Mouse (Mus musculus) heart, embryonic 11.5 days (tissue): ENCODE measurements at regions not wholly inside any gene's neighbourhood (a gene's known extent, or its start where the extent isn't known, plus 50 kb on each side); places are given as distances from the start of the nearest gene placed in this dataset.

Experiments
- ATAC-seq: fragments of 200-750 bp; cut with Nextera tagmentation; replicated peaks from 2 replicates; pipeline ENCODE4 v1.8.0; 2017; ENCODE audit warnings: moderate library complexity; ENCODE audit not compliant: insufficient number of reproducible peaks, low FRiP score, low TSS enrichment
- H3K27ac ChIP-seq: fragments of 300-500 bp; sonication (generic); 2 replicates; pipeline ENCODE4 v1.5.1; 2014; ENCODE audit warnings: mild to moderate bottlenecking, low read depth, low read length
- H3K27me3 ChIP-seq: fragments of 300-500 bp; sonication (generic); 2 replicates; pipeline ENCODE4 v1.6.1; 2014; ENCODE audit warnings: mild to moderate bottlenecking, low read length, mixed read lengths; ENCODE audit not compliant: control insufficient read depth, insufficient read depth
- H3K36me3 ChIP-seq: fragments of 300-500 bp; sonication (generic); 2 replicates; pipeline ENCODE4 v1.6.1; 2014; ENCODE audit warnings: mild to moderate bottlenecking, low read length, moderate library complexity, mixed read lengths; ENCODE audit not compliant: control insufficient read depth, insufficient read depth
- H3K4me1 ChIP-seq: fragments of 300-500 bp; sonication (generic); 2 replicates; pipeline ENCODE4 v1.6.1; 2014; ENCODE audit warnings: low read length; ENCODE audit not compliant: control insufficient read depth, insufficient read depth
- H3K4me2 ChIP-seq: fragments of 300-500 bp; sonication (generic); 2 replicates; pipeline ENCODE4 v1.6.1; 2014; ENCODE audit warnings: mild to moderate bottlenecking, moderate library complexity
- H3K4me3 ChIP-seq: fragments of 300-500 bp; sonication (generic); 2 replicates; pipeline ENCODE4 v1.5.1; 2014; ENCODE audit warnings: low read depth, low read length
- H3K9ac ChIP-seq: fragments of 300-500 bp; sonication (generic); 2 replicates; pipeline ENCODE4 v1.6.1; 2014; ENCODE audit warnings: mild to moderate bottlenecking, low read depth, low read length, moderate library complexity
- H3K9me3 ChIP-seq: fragments of 300-500 bp; sonication (generic); replicated peaks from 2 replicates; pipeline ENCODE4 v1.6.1; 2016; ENCODE audit warnings: low read length; ENCODE audit not compliant: control insufficient read depth
- WGBS: fragments of 180-500 bp; shearing (Covaris S2); extraction: QIAGEN DNeasy Blood & Tissue Kit; methylation state at CpG from one replicate; pipeline ENCODE4 v1.1.7; 2014; ENCODE audit not compliant: insufficient replicate concordance; 5-methylcytosine and 5-hydroxymethylcytosine counted together

DNA sequence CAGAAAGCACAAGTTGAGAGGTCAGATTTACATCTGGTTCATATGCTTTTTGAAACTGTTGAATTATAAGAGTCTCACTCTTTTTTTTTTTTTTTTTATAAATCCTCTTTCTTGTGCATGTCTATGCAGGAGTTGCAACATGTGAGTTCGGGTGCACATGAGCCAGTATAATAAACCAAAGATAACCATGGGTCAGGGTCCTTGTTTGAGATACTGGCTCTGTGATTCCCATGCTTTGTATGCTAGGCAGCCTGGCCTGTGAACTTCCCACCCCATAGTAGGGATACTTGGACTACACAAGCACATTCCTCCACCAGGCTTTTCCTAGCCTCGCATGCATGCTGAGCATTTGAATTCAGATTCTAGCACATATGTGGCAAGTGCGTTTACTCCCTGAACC is 93.4 kb upstream of the Tenm3 start:
- H3K4me1 ChIP-seq, result no peaks in the 10 kb centered on the region
- H3K4me3 ChIP-seq, result no peak overlapping the region
- no peak overlapping the region for H3K9ac ChIP-seq
- H3K27ac ChIP-seq, result no peak overlapping the region
- H3K36me3 ChIP-seq, result no peaks in the 10 kb centered on the region
- H3K9me3 ChIP-seq, result no peaks in the 10 kb centered on the region
- no peaks in the 10 kb centered on the region for H3K27me3 ChIP-seq
- 82% methylated on average over 3 of the region's 3 CpGs for WGBS
- no peak overlapping the region for H3K4me2 ChIP-seq
- ATAC-seq, result no peak

DNA sequence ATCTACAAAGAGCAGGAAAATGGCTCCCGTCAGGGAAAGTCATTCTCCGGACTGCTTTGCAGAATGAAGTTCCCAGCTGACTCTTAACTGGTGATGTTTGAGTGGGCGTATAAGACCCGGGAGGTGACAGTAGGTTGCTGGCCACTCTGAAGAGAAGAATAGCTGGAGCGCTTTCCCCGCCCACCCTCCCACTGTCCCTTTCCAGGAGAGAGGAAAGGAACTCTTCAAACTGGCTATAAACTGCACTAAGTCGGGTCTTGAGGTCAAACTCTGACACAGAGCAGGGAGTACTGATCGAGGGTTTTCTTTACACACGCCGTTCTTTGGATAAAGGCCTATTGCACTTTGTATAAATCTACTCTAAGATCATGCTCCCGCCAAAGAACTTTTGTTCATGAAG is 83.4 kb upstream of the Tenm3 start:
- H3K36me3 ChIP-seq, result no peaks in the 10 kb centered on the region
- ATAC-seq, result no peak
- 83% methylated on average over 11 of the region's 11 CpGs for WGBS

DNA sequence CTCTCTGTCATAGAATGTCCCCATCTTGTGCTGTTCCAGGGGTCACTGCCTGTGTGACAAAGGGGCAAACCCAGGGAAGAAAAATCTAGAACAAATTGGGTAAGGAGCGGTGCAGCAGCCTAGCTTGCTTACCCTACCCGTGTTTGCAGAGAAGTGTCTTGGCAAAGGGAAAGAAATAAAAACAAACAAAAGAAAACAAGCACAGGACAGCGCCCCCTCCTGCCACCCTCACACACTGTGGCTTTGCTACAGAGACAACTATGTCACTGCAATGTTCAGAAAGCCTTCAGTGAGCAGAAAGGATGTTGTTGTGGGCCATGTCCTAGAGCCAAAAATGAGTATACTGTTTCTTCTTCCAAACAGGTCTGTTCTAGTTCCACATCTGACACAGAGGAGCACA is 71.5 kb upstream of the Tenm3 start:
- 56% methylated on average over 3 of the region's 3 CpGs for WGBS
- Histone ChIP-seq H3K9me3 (no peaks in the 10 kb centered on the region), H3K36me3 (no peaks in the 10 kb centered on the region), H3K9ac (no peak overlapping the region), H3K4me3 (no peak overlapping the region), H3K27me3 (no peaks in the 10 kb centered on the region), H3K4me2 (no peak overlapping the region), H3K4me1 (0 out of 2 replicates have a peak, but pooled peaks cover 4% of the 10 kb centered on the region), H3K27ac (no peak overlapping the region)
- ATAC-seq, result no peak

More for the DNA sequence above, 83.4 kb upstream of the Tenm3 start:
- Histone ChIP-seq H3K27ac (no peak overlapping the region), H3K4me1 (no peaks in the 10 kb centered on the region), H3K4me2 (no peak overlapping the region), H3K9me3 (no peaks in the 10 kb centered on the region), H3K4me3 (no peak overlapping the region), H3K9ac (no peak overlapping the region), H3K27me3 (no peaks in the 10 kb centered on the region)

DNA sequence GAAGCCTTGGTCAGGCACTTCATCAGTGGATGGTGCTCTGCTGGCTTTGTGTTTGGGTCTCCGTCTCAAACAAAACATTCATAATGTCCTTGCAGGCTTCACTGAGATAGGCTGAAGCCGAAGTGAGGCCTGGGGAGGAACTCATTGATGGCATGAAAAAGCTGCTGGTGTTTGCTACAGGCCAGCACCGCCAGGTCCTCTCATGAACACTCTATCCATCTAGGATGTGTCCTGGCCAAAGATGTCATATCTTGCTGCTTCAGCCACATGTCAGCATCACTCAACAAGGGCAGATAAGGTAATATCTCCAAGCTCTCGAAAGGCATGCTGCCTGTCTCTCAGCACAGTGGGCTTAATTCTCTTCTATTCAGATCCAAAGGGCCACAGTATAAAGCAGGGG is 69.1 kb upstream of the Tenm3 start:
- Histone ChIP-seq H3K27me3 (no peaks in the 10 kb centered on the region), H3K4me2 (peak overlapping the region; percentile 22), H3K27ac (no peak overlapping the region), H3K4me1 (0 out of 2 replicates have a peak, but pooled peaks cover 4% of the 10 kb centered on the region), H3K4me3 (no peak overlapping the region), H3K9me3 (no peaks in the 10 kb centered on the region), H3K9ac (no peak overlapping the region), H3K36me3 (no peaks in the 10 kb centered on the region)
- WGBS, result 16% methylated on average over 4 of the region's 4 CpGs
- ATAC-seq, result peak; percentile 52; the same call in 1 of the 2 replicates

DNA sequence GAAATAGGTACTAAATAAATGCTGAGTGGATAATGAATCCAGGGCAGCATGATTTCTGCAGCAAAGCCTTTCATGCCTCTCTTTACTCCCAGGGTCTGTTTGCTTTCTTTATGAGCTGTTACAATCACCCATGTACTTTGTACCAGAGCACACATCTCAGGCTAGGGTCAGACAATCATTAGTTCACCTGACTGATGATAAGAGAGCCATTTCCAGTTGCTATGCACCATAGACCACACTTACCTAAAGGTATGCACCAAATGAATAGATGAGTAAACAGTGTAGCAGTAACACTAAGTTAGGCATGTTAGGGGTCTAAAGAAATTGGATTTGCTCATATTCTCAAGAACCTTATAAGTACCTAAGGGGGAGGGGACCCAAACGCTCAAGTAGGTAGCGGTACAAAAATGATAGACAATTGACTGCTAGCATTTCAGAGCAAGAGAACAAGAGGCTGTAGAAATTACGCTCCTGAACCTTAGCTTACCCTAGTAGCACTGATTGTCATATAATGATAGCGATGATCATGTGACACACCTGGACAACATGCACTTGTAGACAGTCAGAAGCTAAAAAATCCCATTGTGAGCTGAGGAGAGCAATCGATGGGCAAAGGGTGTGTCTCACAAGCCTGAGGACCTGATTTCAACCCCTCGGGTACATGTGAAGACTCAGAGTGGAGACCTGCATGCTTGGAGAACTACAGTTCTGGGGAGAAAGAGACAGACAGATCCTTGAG is 58.1 kb upstream of the Tenm3 start:
- 84% methylated on average over 6 of the region's 6 CpGs for WGBS
- no peak for ATAC-seq
- H3K4me2 ChIP-seq, result no peak overlapping the region
- no peaks in the 10 kb centered on the region for H3K4me1 ChIP-seq
- no peak overlapping the region for H3K4me3 ChIP-seq
- H3K36me3 ChIP-seq, result no peaks in the 10 kb centered on the region
- no peaks in the 10 kb centered on the region for H3K27me3 ChIP-seq
- no peaks in the 10 kb centered on the region for H3K9me3 ChIP-seq
- H3K9ac ChIP-seq, result no peak overlapping the region
- no peak overlapping the region for H3K27ac ChIP-seq

DNA sequence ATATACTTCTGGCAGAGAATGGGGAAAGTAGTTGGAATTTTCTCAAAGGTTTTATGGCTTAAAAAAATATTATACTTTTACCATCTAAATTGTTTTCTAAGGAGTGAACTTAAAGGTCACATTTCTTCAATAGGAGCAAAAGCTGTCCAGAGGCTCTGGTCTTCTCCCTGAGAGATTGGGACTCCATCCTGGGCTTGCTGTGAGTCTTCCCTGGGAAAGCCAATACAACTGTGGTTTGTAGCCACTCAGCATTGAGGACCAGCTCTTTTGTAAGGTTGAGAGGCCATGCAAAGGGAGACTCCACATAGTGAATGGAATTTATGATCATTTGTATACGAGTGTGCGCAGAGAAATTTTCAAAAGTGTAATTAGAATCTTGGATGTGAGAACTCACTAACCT is 52.9 kb upstream of the Tenm3 start:
- Histone ChIP-seq H3K27ac (no peak overlapping the region), H3K9ac (no peak overlapping the region), H3K4me2 (no peak overlapping the region), H3K4me1 (no peaks in the 10 kb centered on the region), H3K4me3 (no peak overlapping the region), H3K9me3 (no peaks in the 10 kb centered on the region), H3K36me3 (no peaks in the 10 kb centered on the region), H3K27me3 (no peaks in the 10 kb centered on the region)
- no peak for ATAC-seq
- WGBS, result 86% methylated on average over 2 of the region's 2 CpGs

DNA sequence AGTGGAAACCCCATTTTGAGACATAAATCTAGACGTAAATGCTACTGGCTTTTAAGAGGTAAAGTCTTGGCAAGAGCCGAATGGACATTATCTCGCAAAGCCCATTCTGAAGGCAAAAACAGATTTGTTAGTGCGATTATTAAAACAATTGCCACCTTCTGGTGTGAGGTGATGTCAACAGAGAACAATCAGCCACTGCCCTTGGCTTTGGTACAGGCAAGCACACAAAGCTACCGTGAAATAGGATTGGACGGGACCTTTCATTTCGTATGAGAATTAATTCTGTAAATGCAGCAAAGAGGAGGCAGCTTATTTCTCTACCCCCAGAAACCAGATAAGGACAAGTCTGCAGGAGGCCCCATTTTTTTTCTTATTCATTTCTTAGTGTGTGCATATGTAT is 52.5 kb upstream of the Tenm3 start:
- Histone ChIP-seq H3K4me2 (no peak overlapping the region), H3K9ac (no peak overlapping the region), H3K4me1 (no peaks in the 10 kb centered on the region), H3K27ac (no peak overlapping the region), H3K36me3 (no peaks in the 10 kb centered on the region), H3K27me3 (no peaks in the 10 kb centered on the region), H3K9me3 (no peaks in the 10 kb centered on the region), H3K4me3 (no peak overlapping the region)
- no peak for ATAC-seq
- WGBS, result 79% methylated on average over 7 of the region's 7 CpGs

DNA sequence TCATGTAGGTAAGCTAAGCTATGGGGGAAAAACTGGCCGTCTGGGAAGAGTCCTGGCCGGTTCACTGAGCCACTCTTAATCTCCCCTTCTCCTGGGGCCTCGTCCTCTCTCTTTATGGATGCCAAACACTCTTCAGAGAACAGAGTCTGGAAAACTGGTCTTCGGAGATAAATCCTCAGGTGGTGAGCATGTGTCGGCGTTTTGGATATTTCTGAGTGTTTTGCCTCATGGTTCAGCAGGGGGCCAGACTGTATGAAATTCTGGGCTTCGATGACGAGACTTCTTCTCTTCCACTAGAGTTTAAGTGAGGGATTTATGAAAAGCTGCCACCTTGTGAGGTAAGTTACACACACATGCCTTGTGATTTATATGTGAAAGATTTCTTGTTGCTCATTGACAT is 51.8 kb upstream of the Tenm3 start:
- Histone ChIP-seq H3K9me3 (no peaks in the 10 kb centered on the region), H3K4me3 (no peak overlapping the region), H3K4me2 (no peak overlapping the region), H3K9ac (no peak overlapping the region), H3K4me1 (no peaks in the 10 kb centered on the region), H3K27ac (no peak overlapping the region), H3K27me3 (no peaks in the 10 kb centered on the region), H3K36me3 (no peaks in the 10 kb centered on the region)
- no peak for ATAC-seq
- 48% methylated on average over 8 of the region's 8 CpGs for WGBS
